Mouse (Mus musculus) gastrocnemius, adult 8-10 months (tissue): Measurements from ENCODE around the gene Vps33a. TPM values are rescaled to one million over a fixed set of nuclear protein-coding genes. Genes with fewer than 3 reads are reported as not detected.

Source experiments
- DNase-seq, 2 experiments: peaks; one replicate each; pipeline ENCODE4 v3.0.0; 2022; ENCODE audit warnings: low spot score in 2 of 2
- total RNA-seq, 4 experiments: library from RNA; stranded (reverse); gene quantifications; 2 replicates each; pipeline ENCODE4 v1.2.4; 2022

Gene Vps33a
- 10 to 100 TPM; 35.1 to 44.4 (median 38.9) TPM for total RNA-seq

DNA sequence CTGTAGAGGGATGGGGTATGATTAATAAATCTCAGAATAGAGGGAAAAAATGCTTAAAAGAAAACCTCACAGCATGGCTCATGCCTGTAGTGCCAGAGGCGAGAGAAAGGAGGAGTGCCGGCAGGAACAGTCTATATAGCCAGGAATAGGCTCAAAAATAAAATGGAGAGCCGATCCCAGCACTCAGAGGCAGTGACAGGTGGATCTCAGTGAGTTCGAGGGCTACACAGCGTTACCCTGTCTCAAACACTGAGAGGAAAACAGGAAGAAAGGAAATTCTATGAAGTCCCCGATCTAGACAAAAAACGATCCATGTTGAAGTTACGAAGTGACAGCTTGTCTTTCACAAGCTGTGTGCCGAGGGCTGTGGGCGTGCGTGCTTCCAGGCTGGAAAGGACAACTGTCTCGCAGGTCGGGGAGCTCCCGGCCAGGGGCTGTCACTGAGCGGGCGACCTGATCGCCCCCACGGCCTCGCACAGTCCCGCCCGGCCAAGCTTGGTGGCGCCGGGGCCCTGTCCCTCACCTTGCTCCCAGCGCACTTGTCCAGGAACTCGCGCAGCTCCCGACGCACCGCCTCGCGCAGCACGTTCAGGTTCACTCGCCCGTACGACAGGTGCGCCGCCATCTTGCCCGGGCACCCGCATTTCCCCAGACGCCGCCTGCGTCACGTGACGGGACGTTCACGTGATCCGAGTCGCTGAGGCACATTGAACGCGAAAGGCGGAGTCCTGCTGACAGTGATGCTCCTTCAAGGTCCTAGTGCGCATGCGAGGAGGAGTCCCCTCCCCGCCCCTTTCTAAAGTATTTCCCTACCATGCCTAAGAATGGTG is at the start of gene Vps33a:
Gene Vps33a (minus strand): TSS at position 682 of the 830 bp plus-strand sequence.
- peak; percentile 96 to 99 for DNase-seq

DNA sequence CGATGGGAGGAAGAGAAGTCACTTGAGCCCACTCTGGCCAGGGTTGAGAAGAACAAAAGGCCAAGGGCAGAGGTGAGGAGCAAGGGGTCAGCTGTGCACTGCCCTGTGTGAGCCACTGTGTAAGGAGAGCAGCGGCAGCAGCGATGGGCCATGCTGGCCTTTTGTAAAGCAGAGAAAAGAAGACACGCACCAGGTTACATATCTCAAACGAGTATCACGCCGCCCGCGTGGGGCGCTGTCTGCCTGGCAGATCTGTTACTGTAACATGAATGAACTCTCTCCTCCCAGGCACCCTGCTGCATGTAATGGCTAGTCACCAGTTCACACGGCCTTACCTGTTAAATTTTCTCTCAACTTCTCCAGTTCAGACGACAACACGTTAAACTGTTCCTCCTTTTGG is 49.6 kb upstream of the Vps33a start:
- no peak for DNase-seq

DNA sequence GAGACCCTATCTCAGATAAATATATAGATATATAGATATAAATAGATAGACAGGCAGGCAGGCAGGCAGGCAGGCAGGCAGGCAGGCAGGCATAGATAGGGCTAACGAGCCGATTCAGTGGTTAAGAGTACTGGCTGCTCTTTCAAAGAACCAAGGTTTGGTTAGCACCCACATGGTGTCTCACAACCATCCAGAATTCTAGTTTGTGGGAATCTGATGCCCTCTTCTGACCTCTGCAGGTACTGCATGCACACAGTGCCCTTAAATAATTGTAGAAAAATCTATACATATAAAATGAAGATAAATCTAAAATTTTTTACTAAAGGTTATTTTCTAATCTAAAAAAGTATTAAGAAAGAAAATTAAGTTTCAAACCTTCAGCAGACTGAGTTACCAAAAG is 45.7 kb upstream of the Vps33a start:
- DNase-seq = no peak

DNA sequence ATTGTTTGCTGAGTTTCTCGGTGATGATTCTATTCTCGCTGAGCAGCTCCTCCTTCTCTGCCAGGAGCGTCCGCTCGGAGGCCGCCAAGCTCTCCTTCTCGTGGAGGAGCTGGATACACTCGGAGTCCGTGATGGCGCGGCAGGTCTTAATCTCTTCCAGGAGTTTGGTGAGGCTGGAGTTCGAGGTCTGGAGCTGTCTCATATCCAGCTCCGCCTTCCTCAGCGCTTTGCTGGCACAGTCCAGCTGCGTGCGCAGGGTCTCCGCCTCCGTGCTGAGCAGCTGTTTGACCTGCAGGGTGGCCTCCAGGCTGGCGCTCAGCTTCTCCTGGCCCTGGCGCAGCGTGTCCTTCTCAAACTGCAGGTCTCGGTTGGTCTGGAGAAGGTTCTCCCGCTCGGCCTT is 41.4 kb upstream of the Vps33a start:
- no peak for DNase-seq

DNA sequence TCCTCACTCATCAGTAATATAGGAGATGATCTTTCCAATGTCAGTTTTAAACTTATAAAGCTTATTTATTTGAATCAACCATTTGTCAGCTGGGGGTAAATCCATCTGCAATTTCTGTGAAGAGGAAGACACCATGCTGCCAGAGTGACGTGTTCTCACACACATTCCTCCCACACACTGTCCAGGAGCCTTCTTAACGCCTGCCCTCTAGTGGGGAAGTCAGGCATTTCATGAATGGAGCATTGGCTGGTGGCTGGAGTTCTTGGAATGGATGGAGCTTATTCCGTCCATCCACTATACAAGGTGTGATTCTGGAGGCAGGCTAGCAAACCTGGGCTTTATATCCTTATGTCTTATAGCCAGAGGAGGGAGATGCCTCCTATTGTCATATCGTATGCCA is 37.0 kb upstream of the Vps33a start:
- peak; percentile 43 to 49 for DNase-seq

DNA sequence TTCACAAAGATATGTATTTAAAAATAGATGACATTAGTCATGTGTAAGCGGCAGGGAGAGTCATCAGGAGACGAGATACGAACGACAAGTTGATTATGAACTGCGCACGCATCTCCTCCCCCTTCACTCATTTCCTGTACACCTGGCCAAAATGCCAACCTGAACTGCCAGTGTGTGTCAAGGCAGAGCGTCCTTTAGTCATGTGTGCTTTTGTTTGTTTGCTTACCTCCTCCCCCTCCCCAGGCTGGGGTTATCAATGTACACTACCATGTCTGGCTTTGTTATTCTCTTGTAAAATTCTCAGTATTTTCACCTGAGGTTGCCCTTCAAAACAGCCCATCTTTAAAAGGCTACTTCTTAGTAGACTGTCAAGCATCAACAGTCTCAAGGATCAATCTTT is 36.6 kb upstream of the Vps33a start:
- no peak for DNase-seq

DNA sequence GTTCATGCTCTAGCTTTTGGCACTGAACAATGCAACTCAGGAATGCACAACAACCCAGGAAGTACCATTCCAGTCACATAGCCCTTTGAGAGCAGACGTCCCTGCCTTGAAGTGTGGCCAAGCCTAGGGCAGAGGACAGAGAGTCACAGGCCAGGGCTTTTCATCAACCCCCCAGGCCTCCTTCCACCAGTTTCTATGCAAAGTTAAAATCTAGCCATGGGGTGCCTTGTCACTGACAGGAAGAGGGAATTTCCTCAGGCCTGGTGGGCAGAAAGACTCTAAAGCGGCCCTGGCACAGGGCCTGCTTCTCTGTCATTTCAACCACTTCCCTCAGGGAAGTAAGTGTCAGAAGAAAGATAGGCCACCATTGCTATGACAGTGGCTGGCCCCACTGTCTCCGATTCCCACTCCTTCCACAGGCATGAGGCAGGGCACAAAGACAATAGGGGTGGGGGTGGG is 34.4 kb upstream of the Vps33a start:
- no peak for DNase-seq

DNA sequence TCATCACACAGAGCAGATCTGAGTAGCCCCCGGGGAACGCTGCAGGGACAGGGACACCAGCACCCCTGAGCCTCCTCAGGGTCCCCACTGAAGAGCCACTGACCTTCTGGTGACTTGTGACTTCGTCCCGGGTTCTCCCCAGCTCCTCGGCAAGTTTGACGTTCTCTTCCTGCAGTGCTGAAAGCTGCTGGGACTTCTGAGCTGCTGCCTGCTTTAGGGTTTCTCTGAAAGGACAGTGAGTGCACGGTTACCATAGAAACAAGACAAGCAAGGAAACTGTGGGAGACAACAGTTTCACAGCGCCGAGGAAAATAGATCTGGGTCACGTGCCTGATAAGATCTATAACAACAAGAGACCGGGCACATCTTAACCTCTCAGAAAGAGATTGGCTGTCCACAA is 30.7 kb upstream of the Vps33a start:
- DNase-seq = no peak

DNA sequence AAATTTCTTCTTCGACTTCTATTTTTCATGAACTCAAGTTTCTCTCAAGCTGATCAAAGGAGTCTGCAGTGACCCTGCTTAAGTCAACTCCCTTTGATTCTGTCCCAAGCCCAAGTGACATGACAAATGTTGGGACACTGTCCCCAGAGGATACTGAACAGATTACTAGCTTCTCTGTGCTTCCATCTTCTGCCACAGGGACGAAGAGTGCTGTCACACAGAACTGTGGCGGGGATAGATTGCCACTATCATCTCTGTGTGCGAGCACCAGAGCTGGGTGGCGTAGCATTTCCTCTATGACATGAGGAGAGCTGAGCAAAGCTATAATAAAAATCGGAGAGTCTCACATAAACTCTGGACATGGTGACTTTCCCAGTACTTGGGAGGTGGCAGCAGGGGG is 29.3 kb upstream of the Vps33a start:
- no peak for DNase-seq

DNA sequence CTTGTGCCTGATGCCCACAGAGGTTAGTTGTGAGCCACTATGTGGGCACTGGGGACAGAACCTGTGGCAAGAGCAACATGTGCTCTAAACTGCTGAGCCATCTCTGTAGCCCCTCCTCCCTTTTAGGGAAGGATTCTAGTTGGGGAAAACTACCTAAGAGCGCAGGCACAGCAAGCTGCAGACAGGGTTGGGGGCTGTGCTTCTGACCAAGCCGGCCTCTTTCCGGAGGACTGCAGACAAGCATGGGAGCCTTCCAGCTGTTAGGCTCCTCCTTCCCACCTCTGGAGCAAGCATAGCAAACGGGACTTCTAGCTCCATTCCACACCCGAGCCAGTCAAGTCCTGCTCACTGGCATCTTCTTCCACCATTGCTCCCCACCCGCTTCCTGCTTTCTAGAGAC is 26.5 kb upstream of the Vps33a start:
- no peak for DNase-seq

DNA sequence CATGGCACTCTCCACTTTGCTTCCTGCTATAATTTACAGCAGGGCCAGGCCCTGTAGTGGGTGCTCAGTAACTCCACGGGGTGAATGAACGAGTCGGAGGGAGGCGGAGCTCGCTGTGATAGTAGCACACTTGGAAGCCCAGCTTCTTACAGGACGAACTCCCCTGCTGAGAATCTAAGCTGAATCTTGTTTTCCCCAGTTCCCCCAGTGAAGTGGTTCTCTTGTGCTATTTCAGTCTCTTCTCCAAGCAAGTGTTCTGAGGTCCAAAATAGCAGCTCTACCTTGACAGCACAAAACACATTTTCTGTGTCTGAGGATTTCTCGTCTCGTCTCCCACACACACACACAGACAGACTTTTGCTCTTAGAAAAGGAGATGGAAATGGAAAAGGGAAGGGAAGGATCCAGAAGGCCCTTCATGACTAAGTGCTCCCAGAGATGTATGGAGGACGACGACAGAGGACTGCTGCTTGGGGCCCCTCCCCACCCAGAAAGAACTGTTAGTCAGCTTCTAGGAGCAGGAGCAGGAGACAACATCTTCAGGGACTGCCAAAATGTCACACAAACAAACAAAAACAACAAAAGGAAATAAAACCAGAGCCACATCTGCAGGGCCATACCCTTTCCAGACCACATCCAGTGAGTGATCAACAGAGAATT is 20.9 kb upstream of the Vps33a start:
- no peak for DNase-seq

DNA sequence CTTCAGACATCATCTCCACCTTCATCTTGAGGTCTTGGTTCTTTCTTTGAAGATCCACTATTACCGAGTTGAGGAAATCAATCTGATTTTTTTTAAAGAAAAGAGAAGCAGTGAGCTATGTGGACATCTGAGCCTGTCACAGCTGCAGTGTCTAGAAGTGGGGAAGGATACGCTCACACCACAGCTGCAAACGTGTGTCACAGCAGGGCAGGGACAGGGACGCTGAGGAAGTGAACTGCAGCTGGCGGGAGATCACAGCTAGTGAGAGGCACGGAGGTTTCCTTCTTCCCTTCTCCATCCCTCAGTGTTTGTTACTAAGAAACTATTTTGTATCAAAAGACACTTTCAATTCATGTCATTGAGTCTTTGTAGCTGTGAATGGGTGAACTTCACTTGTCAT is 7.2 kb upstream of the Vps33a start:
- no peak for DNase-seq

DNA sequence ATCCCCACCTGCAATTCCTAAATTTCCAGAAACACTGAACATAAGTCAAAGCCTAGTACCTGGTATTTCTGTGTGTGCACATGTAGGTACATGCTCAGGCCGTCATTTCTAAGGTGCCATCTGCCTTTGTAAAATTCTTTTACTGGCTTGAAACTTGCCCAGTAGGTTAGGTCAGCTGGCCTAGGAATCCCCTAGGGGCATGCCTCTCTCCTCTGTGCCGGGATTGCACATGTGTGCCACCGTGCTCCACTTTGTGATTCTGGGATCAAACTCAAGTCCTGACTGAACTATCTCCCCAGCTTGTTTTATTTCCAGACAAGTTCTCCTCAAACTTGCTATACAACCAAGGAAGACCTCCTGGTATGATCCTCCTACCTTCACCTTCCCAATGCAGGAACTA is 3.9 kb upstream of the Vps33a start:
- no peak for DNase-seq

DNA sequence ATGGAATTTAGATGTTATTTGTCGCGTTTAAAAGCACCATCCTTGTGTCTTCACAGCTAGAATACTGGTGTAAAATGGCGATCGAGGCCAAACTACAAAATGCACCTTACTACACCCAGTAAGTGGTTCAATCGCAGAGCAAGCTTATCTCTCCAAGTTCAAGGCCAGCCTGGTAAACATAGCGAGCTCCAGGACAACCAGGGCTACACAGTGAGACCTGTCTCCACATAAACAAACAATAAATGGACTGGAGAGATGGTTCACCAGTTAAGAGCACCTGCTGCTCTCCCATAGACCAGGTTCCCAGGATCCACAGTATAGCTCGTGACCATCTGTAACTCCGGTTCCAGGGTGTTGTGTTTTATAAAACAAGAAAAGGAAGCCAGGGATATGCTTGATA is 524 bp upstream of the Vps33a start:
- no peak for DNase-seq

DNA sequence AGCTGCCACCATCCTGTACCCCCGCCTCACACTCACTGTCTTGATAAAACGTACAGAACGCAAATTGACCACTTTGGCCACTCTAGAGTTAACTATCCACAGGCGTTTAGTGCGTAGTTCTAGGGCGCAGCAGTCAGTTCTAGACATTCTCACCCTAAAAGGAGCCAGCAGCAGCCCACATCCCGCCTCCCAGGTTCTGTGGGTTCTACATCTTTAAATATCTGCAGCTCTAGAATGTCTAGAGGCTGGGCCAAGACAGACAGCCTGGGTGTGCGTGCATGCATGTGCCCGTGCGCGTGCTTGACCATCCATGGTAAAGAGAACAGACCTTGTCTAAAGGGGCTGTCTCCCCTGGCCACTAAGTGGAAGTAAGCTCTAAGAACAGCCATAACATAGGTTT is 11.7 kb downstream of the Vps33a start:
- no peak for DNase-seq

DNA sequence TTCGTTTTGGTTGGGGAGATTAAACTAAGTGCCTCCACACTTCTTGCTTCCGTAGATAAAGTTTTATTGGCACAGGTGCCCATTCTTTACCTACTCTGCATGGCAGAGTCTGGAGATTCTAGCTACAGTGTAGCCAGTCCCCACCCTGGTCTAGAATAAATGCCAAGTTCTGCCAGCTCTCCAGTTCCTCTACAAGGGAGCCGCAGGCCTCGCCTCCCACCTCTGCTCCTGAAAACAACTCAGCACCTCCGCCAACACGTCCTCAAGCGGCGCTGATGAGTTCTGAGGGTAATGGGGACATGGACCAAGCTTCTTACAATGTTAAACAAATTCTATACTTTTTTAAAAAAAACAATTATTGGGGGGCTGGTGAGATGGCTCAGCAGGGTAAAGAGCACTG is 13.2 kb downstream of the Vps33a start:
- no peak for DNase-seq

DNA sequence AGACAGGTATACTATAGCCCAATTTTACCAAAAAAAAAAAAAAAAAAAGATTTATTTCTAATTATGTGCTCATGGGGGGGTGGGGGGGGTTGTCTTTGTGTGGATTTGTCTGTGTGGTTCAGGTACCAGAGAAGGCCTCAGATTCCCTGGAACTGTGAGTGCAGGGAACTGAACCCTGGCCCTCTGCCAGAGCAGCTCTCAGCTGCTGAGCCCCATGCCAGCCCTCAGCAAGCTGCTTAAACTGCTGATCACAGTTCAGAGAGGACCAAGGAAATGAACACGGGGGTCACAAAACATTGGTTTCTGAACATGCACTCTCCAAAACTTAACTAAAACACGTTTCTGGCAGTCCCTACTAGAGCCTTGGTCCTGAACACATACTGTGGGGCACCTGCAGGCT is 16.4 kb downstream of the Vps33a start:
- peak; percentile 42 to 53 for DNase-seq

DNA sequence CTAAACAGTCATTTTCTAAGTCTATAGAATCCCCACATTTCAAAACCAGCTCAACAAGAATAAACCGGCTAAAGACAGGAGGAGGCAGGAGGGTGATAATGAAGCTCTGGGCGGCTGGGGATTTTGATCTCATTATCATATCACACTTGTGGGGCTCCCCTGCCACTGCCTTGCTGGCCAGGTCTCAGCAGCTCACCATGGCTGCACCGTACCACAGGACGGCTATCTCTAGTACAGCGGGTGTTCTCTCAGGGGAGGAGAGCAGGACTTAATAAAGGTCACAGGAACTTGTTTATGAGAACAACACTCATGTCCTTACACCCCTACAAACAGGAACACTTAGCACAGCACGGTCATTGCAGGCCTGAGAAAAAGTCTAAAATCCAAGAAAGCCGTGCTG is 17.1 kb downstream of the Vps33a start:
- no peak for DNase-seq

DNA sequence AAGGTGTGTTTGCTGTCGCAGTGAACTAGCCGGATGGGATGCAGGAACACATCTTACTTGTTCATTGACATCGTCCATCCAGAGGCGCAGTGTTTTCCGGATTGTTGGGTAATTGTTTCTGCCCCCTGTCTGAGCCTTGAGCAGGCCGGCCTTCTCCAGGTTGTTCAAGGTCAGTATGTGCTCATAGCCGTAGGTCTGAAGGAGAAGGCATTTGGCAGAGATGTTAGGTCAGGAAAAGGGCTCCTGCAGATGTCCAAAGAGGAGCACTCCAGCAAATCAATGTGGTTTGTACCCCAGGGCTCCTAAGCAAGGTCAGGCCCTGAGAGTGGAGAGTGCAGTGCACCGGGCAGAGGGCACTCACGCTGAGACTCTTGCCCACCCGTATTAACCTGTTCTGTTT is 39.0 kb downstream of the Vps33a start:
- peak in 1 of 2 experiments; percentile 0 for DNase-seq

DNA sequence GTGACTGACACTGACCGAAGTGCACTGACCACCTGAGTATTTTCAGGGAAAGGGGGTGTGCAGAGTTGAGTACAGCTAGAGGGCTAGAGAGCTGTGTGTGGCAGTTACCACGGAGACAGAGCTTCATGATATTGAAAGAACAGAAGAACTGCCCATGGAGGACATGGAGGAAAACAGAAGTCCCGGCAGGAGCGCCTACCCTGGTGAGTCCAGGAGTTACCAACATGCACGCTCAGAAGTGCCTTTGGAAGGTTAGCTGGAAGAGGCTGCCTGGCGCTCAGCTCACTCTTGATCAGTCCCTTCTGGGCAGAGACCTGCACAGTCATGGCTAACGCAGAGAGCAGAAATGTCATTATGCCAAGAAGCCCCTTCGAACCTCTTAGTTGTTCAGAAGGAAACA is 42.8 kb downstream of the Vps33a start:
- peak in 1 of 2 experiments; percentile 1 for DNase-seq

DNA sequence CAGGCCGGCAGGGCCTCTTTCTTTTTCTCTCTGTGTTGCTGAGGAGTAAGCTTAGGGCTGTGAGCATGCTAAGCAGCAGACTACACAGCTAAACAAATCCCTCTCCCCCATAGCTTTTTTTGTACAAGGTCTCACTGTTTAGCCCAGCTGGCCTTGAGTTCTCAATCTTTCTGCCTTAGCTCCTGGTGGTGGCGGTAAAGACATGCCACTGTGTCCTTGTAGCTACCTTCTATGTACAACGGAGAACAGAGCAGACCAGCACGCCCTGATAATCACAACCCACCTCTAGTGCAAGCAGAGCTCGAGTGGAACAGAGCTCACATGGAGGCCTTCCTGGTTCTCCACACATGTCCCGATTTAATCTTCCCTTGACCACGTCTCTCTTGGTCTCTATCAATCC is 44.2 kb downstream of the Vps33a start:
- DNase-seq = peak in 1 of 2 experiments; percentile 0

DNA sequence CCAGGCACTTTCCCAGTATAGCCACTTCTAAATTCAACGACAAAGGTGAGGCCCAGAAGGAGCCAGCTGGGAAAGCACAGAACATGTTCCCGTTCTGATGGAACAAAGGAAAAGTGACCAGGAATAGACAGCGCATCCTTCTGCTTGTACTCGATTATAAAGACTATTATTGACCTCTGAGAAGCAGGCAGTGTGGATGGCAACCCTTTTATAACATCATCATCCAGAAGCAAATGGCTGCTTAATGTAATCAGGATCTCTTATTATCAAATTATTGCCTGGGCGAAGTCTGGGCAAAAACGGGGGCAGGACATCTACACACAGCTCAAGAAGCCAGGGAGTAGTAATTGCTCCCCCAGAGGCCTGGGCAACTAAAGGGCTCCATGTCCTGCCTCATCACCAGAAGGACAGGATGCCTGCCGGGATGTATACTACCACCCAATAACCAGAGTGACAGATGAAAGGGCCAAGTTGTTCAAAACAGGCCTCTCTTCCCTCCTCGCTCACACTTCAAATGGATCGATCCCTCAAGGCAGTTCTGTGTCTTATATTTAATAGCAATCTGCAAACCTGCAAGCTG is 46.8 kb downstream of the Vps33a start:
- peak in 1 of 2 experiments; percentile 1 for DNase-seq

DNA sequence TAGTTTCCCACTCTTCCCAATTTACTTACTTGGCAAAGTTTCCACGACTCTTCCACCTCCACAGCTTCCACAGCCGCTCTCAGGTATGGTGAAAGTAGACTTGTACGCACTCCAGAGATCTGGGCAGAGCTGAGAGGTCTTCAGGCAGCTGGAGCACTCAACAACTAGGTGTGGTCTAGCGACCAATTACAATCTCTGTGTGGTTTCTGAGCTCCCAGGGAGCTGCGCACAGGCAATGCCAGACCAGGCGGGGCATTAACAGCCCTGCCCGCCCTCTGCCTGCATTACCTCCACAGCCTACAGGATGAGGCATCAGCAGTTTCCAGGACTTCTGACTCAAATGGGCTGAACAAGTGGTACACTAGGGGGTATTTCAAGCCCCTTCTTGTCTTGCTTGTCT is 47.6 kb downstream of the Vps33a start, which contains the start of gene Gm49027:
Gene Gm49027 (minus strand): TSS at position 208 of the 400 bp plus-strand sequence.
- DNase-seq = peak in 1 of 2 experiments; percentile 1
